Mouse (Mus musculus) lung, adult 2 months (tissue): ENCODE results near the gene Hs6st3.

ENCODE experiments used
- CTCF ChIP-seq: fragments of 200-500 bp; IDR thresholded peaks from 2 replicates; pipeline ENCODE4 v1.5.1; 2011; ENCODE audit warnings: mild to moderate bottlenecking, low read length, control low read depth; ENCODE audit not compliant: insufficient read depth
- POLR2A ChIP-seq: fragments of 200-500 bp; IDR thresholded peaks from 2 replicates; pipeline ENCODE4 v1.6.1; 2011; ENCODE audit warnings: low read depth, mild to moderate bottlenecking, control low read depth, low read length, borderline replicate concordance; ENCODE audit errors: extremely low read depth

GRCm38 (mm10) chr14:119099570-119099891, 38.6 kb upstream of the Hs6st3 start:
- TF ChIP-seq POLR2A (no peak), CTCF (no peak)
